Mouse (Mus musculus): ENCODE results near the gene Slc22a8. TPM values are rescaled to one million over a fixed set of nuclear protein-coding genes. Genes with fewer than 3 reads are reported as not detected.

Gene Slc22a8
- total RNA-seq (2014; rRNA removed) (12.9 and 14.7 TPM in 2 replicates), polyA plus RNA-seq (2015; fragmentation: Nextera tagmentation; extraction: Ambion mirVana) (20.3 and 20.9 TPM in 2 replicates)

- ATAC-seq (ENCODE audit: low FRiP score) (no peak), DNase-seq (ENCODE audit: low spot score) (no peak)
- Histone ChIP-seq H3K27me3 (ENCODE audit: insufficient read depth, low read length) (no peaks in the 10 kb centered on the region), H3K27ac (ENCODE audit: low read depth, low read length) (no peak within 1 kb of the TSS; the same call in 1 of the 2 replicates), H3K4me3 (ENCODE audit: low read depth, low read length) (no peak within 1 kb of the TSS), H3K4me1 (ENCODE audit: insufficient read depth, low read length) (no peaks in the 10 kb centered on the region), H3K36me3 (ENCODE audit: insufficient read depth, low read length) (no peaks in the 10 kb centered on the region), H3K9me3 (ENCODE audit: low read length) (no peaks in the 10 kb centered on the region), H3K9ac (replicated peaks; ENCODE audit: low read length, poor library complexity, severe bottlenecking) (0 out of 2 replicates have a peak within 1 kb of the TSS, but pooled peaks have one; percentile 1), H3K4me2 (ENCODE audit: low read depth, low read length, poor library complexity, severe bottlenecking) (0 out of 2 replicates have a peak within 1 kb of the TSS, but pooled peaks have one; percentile 6)
- 57% methylated on average over 8 of the region's 8 CpGs for WGBS
- TF ChIP-seq CTCF (IDR thresholded peaks at IDR 0.05) = no peak
Measured at GRCm38 (mm10) chr19:8590954-8591353, at the start of gene Slc22a8. Slc22a8 (plus strand) TSS chr19:8591254.

- Histone ChIP-seq H3K4me3 (ENCODE audit: low read depth, low read length) (no peak overlapping the region), H3K9ac (replicated peaks; ENCODE audit: low read length, poor library complexity, severe bottlenecking) (no peak overlapping the region), H3K4me1 (ENCODE audit: insufficient read depth, low read length) (no peaks in the 10 kb centered on the region), H3K27me3 (ENCODE audit: insufficient read depth, low read length) (no peaks in the 10 kb centered on the region), H3K36me3 (ENCODE audit: insufficient read depth, low read length) (no peaks in the 10 kb centered on the region), H3K27ac (ENCODE audit: low read depth, low read length) (no peak overlapping the region), H3K9me3 (ENCODE audit: low read length) (no peaks in the 10 kb centered on the region), H3K4me2 (ENCODE audit: low read depth, low read length, poor library complexity, severe bottlenecking) (no peak overlapping the region)
- 89% methylated on average over 2 of the region's 2 CpGs for WGBS
- ATAC-seq (ENCODE audit: low FRiP score) (no peak), DNase-seq (ENCODE audit: low spot score) (no peak)
- TF ChIP-seq CTCF (IDR thresholded peaks at IDR 0.05) = no peak
Measured at GRCm38 (mm10) chr19:8558897-8559296, 32.2 kb upstream of the Slc22a8 start.

GRCm38 (mm10) chr19:8564021-8564420, 27.0 kb upstream of the Slc22a8 start:
- ATAC-seq (ENCODE audit: low FRiP score) (no peak), DNase-seq (ENCODE audit: low spot score) (no peak)
- Histone ChIP-seq H3K4me1 (ENCODE audit: insufficient read depth, low read length) (no peaks in the 10 kb centered on the region), H3K27me3 (ENCODE audit: insufficient read depth, low read length) (no peaks in the 10 kb centered on the region), H3K9me3 (ENCODE audit: low read length) (no peaks in the 10 kb centered on the region), H3K9ac (replicated peaks; ENCODE audit: low read length, poor library complexity, severe bottlenecking) (no peak overlapping the region), H3K36me3 (ENCODE audit: insufficient read depth, low read length) (no peaks in the 10 kb centered on the region), H3K27ac (ENCODE audit: low read depth, low read length) (no peak overlapping the region), H3K4me3 (ENCODE audit: low read depth, low read length) (no peak overlapping the region), H3K4me2 (ENCODE audit: low read depth, low read length, poor library complexity, severe bottlenecking) (no peak overlapping the region)
- TF ChIP-seq CTCF (IDR thresholded peaks at IDR 0.05) = no peak
- 75% methylated on average over 2 of the region's 2 CpGs for WGBS

GRCm38 (mm10) chr19:8564469-8564868, 26.6 kb upstream of the Slc22a8 start:
- TF ChIP-seq CTCF (IDR thresholded peaks at IDR 0.05) = no peak
- Histone ChIP-seq H3K27ac (ENCODE audit: low read depth, low read length) (no peak overlapping the region), H3K4me1 (ENCODE audit: insufficient read depth, low read length) (no peaks in the 10 kb centered on the region), H3K4me2 (ENCODE audit: low read depth, low read length, poor library complexity, severe bottlenecking) (no peak overlapping the region), H3K4me3 (ENCODE audit: low read depth, low read length) (no peak overlapping the region), H3K9ac (replicated peaks; ENCODE audit: low read length, poor library complexity, severe bottlenecking) (no peak overlapping the region), H3K9me3 (ENCODE audit: low read length) (no peaks in the 10 kb centered on the region), H3K27me3 (ENCODE audit: insufficient read depth, low read length) (no peaks in the 10 kb centered on the region), H3K36me3 (ENCODE audit: insufficient read depth, low read length) (no peaks in the 10 kb centered on the region)
- DNase-seq (ENCODE audit: low spot score) (no peak), ATAC-seq (ENCODE audit: low FRiP score) (no peak)
- 80% methylated on average over 3 of the region's 3 CpGs for WGBS

GRCm38 (mm10) chr19:8565262-8565661, 25.8 kb upstream of the Slc22a8 start:
- H3K4me3 ChIP-seq (ENCODE audit: low read depth, low read length) = no peak overlapping the region
- DNase-seq (ENCODE audit: low spot score) (no peak), ATAC-seq (ENCODE audit: low FRiP score) (no peak)
- no peaks in the 10 kb centered on the region for H3K4me1 ChIP-seq (ENCODE audit: insufficient read depth, low read length)
- H3K36me3 ChIP-seq (ENCODE audit: insufficient read depth, low read length) = no peaks in the 10 kb centered on the region
- no peaks in the 10 kb centered on the region for H3K27me3 ChIP-seq (ENCODE audit: insufficient read depth, low read length)
- no peak for TF ChIP-seq CTCF (IDR thresholded peaks at IDR 0.05)
- no peak overlapping the region for H3K27ac ChIP-seq (ENCODE audit: low read depth, low read length)
- H3K4me2 ChIP-seq (ENCODE audit: low read depth, low read length, poor library complexity, severe bottlenecking) = no peak overlapping the region
- H3K9ac ChIP-seq (replicated peaks; ENCODE audit: low read length, poor library complexity, severe bottlenecking) = no peak overlapping the region
- no peaks in the 10 kb centered on the region for H3K9me3 ChIP-seq (ENCODE audit: low read length)
- WGBS = 72% methylated on average over 2 of the region's 2 CpGs

GRCm38 (mm10) chr19:8565985-8566384, 25.1 kb upstream of the Slc22a8 start:
- no peaks in the 10 kb centered on the region for H3K27me3 ChIP-seq (ENCODE audit: insufficient read depth, low read length)

More at GRCm38 (mm10) chr19:8565985-8566384, 25.1 kb upstream of the Slc22a8 start:
- no peak overlapping the region for H3K4me3 ChIP-seq (ENCODE audit: low read depth, low read length)
- WGBS = 25% methylated on average over 4 of the region's 4 CpGs
- no peak overlapping the region for H3K9ac ChIP-seq (replicated peaks; ENCODE audit: low read length, poor library complexity, severe bottlenecking)
- no peak overlapping the region for H3K4me2 ChIP-seq (ENCODE audit: low read depth, low read length, poor library complexity, severe bottlenecking)
- no peaks in the 10 kb centered on the region for H3K9me3 ChIP-seq (ENCODE audit: low read length)
- DNase-seq (ENCODE audit: low spot score) (peak; percentile 66), ATAC-seq (ENCODE audit: low FRiP score) (no peak; the same call in 1 of the 2 replicates)
- no peak overlapping the region for H3K27ac ChIP-seq (ENCODE audit: low read depth, low read length)
- no peak for TF ChIP-seq CTCF (IDR thresholded peaks at IDR 0.05)
- no peaks in the 10 kb centered on the region for H3K36me3 ChIP-seq (ENCODE audit: insufficient read depth, low read length)
- H3K4me1 ChIP-seq (ENCODE audit: insufficient read depth, low read length) = no peaks in the 10 kb centered on the region
